Mouse (Mus musculus) heart, postnatal 25 days (tissue): Measurements from ENCODE around the gene Setd3. TPM values are rescaled to one million over a fixed set of nuclear protein-coding genes. Genes with fewer than 3 reads are reported as not detected.
A peak's percentile ranks its signal among the peaks of the same experiment; 100 is the strongest.

ENCODE experiments used
- DNase-seq: peaks from one replicate; pipeline ENCODE4 v3.0.0; 2022; ENCODE audit warnings: low spot score
- intact Hi-C: fragments of 180-260 bp; cut with DNase I; formaldehyde crosslinking; loops from one replicate; pipeline ENCODE4 v1.15.1; 2025
- total RNA-seq, 2 experiments: library from RNA; stranded (reverse); gene quantifications; 2 replicates each; pipeline ENCODE4 v1.2.3; 2021

Gene Setd3
- total RNA-seq, 2 experiments from 2014 or later: 82.0 to 89.7 TPM

DNA sequence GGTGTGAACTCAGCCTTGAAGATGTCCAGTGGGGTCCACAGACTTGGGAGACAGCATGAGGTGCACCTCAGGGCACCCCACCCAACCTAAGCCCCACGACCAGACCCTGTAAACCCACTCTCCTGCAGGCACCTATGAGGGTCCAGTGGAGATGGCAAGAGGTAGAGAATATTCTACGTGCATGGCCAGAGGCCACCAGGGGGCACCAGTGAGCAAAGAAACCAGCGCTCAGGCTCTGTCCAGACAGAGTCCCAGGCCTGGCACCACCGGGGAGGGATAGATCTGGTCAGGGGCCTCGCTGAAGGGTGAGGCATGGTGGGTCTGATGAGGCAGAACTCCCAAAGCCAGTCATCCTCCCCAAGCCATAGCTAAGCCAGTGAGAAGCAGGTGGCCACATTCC is 27.5 kb upstream of the Setd3 start:
- no peak for DNase-seq
- intact Hi-C loops: loop anchor here (5.0 to 10.0 kb wide), 2 partner anchors 286 to 328 kb away; no protein-coding TSS in a partner anchor

- DNase-seq: no peak
- intact Hi-C loops: loop anchor here (5.0 to 10.0 kb wide), 2 partner anchors 287 to 330 kb away; no protein-coding TSS in a partner anchor
These were observed 25.9 kb upstream of the Setd3 start for GRCm38 (mm10) chr12:108204978-108205377.

DNA sequence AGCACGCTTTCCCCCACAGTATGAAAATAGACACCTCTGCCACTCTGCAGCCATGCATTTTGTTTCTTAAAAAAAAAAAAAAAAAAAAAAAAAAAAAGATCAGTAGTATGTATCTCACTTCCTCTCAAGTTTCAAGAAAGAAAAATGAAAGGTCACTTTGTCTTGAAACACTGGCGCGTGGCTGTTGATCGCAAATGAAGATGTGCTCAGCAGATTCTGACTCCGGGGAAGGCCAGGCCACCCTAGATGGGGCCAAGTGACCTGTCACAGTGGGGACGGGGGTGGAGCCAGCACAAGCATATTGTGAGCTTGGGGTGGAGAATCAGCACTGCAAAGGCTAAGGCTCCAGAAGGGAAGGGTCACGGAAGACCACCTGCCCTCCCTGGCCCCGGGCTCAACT is 24.8 kb upstream of the Setd3 start:
- intact Hi-C loops: loop anchor here (10.0 kb wide), 1 partner anchor 331 kb away; no protein-coding TSS in a partner anchor
- DNase-seq: no peak

DNA sequence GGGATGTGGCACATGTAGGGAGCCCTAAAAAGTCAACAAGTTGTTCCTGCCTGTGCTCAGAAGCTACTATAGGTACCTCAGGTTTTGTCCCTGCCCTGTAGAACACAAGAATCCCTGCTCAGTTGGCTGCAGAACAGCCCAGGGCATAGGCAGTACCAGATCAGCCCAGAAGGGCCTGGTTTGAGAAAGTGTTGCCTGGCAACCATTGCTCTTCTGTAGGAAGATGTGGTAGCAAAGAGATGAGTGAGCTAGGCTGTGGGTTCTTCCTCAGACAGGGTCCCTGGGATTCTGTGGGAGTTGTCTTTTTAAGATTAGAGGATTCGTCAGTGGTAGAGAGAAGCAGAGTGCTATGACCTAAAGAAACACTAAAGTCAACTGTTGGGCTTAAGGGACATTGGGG is 21.0 kb upstream of the Setd3 start:
- intact Hi-C loops: loop anchor here (10.0 kb wide), 1 partner anchor 335 kb away; no protein-coding TSS in a partner anchor
- DNase-seq: no peak

- DNase-seq: no peak
- intact Hi-C loops: no loop called here
These were observed 19.3 kb upstream of the Setd3 start for GRCm38 (mm10) chr12:108198447-108198846.

- DNase-seq: no peak
- intact Hi-C loops: no loop called here
These were observed 16.6 kb upstream of the Setd3 start for GRCm38 (mm10) chr12:108195761-108196160.

- intact Hi-C loops: no loop called here
- DNase-seq: no peak
These were observed 14.8 kb upstream of the Setd3 start for GRCm38 (mm10) chr12:108193878-108194277.

- DNase-seq: no peak
- intact Hi-C loops: no loop called here
These were observed 8.5 kb upstream of the Setd3 start for GRCm38 (mm10) chr12:108187541-108188091.

DNA sequence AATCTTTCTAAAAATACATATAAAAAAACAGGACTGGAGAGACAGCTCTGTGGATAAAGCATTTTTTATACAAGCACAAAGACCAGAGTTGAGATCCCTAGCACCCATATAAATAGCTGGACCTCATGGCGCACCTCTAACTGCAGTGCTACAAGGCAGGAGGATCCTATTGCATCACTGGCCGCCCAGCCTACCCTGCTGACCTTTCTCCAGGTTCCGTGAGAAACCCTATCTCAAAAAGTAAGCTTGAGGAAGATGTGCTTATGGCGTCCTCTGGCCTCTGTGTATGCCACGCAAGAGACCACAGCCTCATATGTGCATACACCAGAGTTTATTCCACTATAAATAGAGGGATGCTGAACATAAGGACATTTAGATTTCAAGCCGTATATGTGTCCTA is 2.6 kb upstream of the Setd3 start:
- intact Hi-C loops: no loop called here
- no peak for DNase-seq

GRCm38 (mm10) chr12:108179321-108180266 is 480 bp upstream of the Setd3 start, which contains the start of gene Ccnk:
Gene Ccnk (plus strand): TSS chr12:108179579.
- intact Hi-C loops: loop anchor here (10.0 kb wide), 1 partner anchor 625 kb away; no protein-coding TSS in a partner anchor
- peak; percentile 100 for DNase-seq

DNA sequence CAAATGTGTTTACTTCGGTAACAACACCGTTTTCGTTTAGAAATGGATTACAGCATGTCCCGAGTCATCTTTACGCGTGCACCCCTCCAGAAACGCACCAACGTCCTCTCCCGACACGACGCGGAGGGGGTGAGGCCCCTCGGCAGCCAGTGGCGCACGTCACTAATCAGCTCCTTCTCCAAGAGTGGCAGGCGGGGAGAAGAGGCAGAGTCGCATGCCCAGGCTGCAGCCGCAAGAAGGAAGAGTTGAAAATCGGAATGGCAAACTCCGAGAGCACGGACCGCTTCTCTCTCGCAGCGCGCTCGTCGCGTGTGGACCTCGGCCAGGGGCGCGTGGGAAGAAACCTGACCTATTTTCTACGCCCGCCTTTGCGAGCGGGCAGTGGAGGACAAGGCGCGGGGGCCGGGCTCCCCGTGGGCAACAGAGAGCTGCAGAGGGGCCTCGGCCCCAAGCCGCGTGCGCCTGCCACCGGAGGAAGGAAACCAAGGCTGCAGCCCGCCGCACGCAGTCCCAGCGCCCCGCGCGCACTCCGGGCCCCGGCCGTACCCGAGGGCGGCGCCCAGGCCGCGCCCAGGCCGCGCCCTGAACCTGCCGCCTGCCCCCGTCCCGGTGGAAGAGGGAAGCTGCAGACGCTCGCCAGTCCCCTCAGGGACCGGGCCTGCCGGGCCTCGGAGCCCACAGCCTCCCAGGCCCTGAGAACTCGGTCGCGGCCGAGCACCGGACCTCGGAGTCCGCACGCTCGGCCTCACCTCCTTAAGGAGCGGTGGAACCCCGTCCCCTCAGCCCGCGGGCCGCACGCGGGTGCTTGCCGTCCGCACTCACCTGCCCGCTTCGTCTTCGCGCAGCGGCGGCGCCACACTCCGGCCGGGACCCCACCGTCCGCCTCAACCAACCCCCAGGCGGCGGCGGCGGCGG is 526 bp downstream of the Setd3 start:
- intact Hi-C loops: loop anchor here (10.0 kb wide), 1 partner anchor 626 kb away; no protein-coding TSS in a partner anchor
- DNase-seq: peak; percentile 14

- DNase-seq: no peak
- intact Hi-C loops: loop anchor here (10.0 kb wide), 1 partner anchor 628 kb away; no protein-coding TSS in a partner anchor
These were observed 2.7 kb downstream of the Setd3 start for GRCm38 (mm10) chr12:108176366-108176765.

DNA sequence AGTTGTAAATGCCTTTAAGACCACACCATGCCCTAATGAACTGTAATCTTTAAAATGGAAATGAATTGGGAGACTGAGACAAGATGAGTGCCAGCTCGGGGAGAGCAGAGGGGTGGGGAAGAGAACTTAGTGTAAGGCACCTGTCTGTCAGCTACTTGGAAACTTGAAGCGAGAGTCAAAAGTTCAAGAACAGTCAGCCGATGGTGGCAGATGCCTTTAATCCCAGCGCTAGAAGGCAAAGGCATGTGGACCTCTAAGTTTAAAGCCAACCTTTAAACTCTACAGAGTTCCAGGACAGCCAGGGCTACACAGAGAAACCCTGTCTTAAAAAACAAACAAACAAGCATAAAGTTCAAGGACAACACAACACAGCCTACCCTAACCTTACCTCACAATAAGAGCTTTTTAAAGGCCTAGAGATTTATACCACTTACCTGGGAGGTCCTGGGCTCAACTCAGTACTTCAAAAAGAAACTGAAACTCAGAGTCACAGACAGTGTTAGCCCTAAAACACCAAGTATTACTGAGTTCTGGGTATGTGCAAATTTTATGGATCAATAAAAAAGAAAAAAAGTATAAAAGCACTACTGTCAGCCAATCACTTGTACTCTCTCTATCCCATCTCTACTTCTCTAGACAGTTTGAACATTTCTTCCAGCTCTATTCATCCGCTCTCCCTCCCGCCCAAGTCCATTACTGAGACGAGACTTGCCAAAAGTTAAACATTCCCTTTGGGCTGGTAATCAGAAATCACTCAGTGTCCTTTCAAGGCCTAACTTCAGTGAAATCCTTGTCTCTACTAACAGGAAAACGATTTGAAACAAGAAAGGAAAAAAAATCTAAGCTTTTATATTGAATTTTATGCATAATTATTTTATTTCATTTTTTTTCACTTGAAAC is 4.3 kb downstream of the Setd3 start:
- intact Hi-C loops: loop anchor here (10.0 kb wide), 1 partner anchor 630 kb away; no protein-coding TSS in a partner anchor
- DNase-seq: no peak

DNA sequence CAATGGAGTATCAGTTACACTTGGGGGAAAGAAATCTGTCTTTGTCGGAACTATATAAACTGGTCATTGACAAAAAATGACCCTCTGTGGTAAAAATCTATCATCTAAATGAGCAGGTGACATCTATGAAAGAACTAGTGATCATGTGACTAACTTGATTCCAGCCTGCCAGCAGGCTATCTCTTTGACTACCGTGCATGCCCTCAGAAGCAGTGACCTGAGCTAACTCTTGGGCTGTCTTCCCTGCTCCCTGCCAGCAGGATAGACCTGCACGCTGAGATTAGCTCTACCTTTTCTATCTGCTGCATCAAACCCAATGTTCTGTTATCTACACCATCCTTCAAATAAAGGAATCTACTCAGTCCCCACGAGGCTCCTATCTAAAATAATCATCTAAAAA is 6.5 kb downstream of the Setd3 start:
- intact Hi-C loops: loop anchor here (10.0 kb wide), 1 partner anchor 632 kb away; no protein-coding TSS in a partner anchor
- no peak for DNase-seq

GRCm38 (mm10) chr12:108171336-108171735 is 7.8 kb downstream of the Setd3 start:
- intact Hi-C loops: loop anchor here (10.0 kb wide), 1 partner anchor 633 kb away; no protein-coding TSS in a partner anchor
- DNase-seq: no peak

- no peak for DNase-seq
- intact Hi-C loops: loop anchor here (10.0 kb wide), 1 partner anchor 634 kb away; no protein-coding TSS in a partner anchor
These were observed 8.6 kb downstream of the Setd3 start for GRCm38 (mm10) chr12:108170467-108170866.

DNA sequence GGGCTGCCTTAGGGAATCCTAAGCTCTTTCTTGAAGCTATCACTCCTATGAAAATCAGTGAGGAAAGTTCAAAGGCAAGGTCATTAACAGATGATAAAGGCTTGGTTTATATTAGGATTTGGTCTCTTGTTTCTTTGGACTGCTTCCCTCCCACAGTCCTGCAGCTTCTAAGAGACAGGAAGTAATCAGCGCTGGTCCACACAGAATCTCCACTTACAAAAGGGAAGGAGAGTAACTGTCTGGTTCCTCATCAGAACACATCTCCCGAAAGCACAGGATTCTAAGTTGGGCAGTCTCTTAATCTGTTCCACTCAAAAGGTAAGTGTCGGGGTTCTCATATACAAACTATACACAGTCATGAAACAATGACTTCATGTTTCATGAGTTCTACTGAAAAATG is 10.2 kb downstream of the Setd3 start:
- intact Hi-C loops: no loop called here
- no peak for DNase-seq

DNA sequence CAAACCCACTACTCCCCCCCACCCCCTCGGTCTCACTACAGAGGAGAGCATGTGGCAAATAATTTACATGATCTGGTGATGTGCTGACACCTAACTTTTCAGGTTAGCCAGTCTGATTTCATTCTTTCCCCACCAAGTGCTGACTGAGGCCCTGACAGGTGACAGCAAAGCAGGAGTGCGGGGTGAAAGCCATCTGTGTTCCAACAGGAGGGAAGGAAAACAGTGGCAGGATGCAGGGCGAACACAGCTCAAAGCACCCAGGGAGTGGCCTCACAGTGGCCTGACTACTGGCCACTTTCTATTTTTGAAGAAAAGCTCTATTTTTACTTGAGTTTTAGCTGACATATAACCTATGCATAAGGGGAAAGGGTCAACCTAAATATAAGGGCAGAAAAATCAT is 15.4 kb downstream of the Setd3 start:
- intact Hi-C loops: no loop called here
- no peak for DNase-seq

GRCm38 (mm10) chr12:108162036-108162435 is 17.1 kb downstream of the Setd3 start:
- DNase-seq: no peak
- intact Hi-C loops: no loop called here
